Mouse (Mus musculus) thymus, postnatal 10 days (tissue): Measurements from ENCODE around the gene Ccdc162.

Experiments used
- DNase-seq, 2 experiments: peaks; one replicate each; pipeline ENCODE4 v3.0.0; 2021; ENCODE audit warnings: low spot score in 2 of 2

Gene Ccdc162

DNA sequence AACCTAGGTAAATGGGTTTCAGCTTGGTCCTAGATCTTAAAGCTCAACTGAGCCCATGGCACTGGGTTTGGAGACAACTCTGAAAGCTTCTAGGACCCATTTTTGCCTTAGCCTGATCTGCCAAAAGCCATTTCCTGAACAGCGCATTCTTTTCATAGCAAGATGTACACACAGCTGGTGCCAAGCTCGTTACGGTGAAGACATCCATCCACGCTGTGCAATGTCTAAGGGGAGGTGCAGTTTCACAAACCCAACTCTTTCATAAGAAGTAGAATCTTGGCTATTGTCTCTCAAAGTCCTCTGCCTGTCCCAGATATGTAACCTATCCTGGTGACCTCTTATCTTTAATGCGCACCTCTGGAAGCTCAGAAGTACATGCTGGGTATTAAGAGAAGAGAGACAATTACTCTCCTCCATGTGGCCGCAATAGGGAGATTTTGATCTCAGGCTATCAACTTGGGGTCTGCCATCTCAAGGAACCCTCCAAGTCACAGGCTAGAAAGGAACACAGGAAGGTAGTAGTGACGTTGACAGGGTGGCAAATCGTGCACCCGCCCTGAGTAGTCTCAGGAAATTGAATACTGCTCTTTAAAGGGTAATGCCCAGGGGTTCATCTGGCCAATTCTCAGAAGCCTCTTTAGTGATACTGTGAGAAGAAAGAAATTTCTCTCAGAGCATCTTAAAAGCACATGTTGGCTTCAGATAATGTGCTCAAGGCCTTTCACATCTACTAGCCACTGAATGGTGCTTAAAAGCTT lies 81.0 kb downstream of the Ccdc162 start:
- DNase-seq = peak; percentile 46 to 51

DNA sequence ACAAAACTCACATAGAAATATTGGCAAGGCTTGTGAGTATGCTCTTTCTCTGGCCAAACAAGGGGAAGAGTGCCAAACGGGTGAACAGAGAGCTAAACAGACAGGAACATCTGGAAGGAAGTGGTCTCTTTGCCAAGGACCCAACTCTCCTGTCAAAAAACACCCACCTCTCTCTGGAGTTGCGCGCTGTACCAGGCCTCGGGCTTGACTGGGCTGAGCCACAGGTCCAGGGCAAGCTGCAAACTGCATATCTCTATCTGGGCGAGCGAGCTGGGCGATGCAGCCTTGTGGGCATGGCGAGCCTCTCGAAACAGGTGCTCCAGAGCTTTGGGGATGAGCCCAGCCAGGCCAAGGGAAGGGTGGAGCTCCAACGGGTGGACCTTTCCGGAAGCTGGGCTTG lies 82.6 kb downstream of the Ccdc162 start:
- peak; percentile 31 to 38 for DNase-seq

DNA sequence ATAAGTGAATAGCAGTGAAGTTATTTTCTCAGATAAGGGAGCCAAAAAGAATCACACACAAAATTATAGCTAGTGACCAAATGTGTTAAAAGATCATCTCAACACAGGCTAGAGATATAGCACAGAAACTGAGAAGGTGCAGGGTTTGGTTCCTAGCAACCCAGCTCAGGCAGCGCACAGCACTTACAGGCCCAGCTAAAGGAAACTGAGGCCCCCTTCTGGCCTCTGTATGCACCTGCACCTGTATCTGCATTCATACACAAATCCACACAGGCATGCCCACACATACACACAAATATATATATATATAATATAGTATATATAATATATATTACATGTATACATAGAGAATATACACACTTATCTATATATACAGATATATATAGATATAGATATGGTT lies 84.4 kb downstream of the Ccdc162 start:
- no peak for DNase-seq

DNA sequence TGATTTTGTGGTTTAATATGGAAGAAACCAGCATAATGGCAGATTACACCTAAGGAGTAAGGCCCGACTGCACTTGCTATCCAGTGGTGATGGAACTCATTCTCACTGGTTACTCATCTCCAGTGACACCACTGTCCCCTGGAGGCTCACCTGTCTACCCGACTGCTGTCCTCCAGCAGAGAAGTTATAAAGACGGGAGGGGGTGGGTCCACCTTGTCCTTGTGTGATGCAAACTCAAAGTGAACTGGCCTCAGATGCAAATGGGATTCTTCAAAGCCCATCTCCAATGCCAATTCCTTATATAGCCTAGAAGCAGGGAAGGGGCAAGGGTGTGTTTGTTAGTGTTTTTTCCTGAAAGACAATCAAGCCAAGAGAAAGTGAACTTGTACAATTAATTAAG lies 89.4 kb downstream of the Ccdc162 start:
- no peak for DNase-seq

DNA sequence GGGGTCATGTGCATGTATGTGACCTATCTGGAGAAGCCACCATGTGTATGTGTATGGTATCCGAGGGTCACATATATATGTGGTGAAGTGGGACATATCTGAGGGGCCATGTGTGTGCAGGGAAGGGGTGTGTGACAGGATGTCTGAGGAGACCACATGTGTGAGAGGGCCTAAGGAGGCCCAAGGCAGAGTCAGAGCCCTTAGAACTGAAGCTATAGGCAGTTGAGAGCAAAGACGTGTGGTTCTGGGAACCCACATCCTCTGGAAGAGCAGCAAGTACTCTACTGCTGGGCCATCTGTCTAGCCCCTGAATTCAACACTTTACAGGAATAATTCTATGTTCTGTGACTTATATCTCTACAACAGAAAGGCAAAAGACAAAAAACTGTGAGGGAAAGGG lies 96.4 kb downstream of the Ccdc162 start:
- peak; percentile 41 to 57 for DNase-seq

DNA sequence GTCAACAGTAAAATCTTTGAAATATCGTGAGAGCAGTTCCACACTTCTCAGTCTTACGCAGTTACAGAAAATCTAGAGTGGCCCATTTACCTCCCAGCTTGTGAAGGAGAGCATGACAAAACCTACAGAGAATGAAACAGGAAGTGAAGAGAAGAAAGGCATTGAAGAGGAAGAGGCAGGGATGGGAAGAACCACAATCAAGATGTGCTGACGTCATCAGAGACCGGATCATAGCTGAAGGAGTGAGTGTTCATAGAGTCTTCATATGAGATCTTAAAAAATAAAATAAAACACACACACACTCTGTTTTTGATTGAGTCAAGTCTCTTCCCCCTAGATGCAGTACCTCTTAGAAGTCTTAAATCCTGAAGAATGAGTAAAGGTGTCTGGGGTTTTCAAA lies 100.9 kb downstream of the Ccdc162 start:
- DNase-seq = peak; percentile 42 to 64

DNA sequence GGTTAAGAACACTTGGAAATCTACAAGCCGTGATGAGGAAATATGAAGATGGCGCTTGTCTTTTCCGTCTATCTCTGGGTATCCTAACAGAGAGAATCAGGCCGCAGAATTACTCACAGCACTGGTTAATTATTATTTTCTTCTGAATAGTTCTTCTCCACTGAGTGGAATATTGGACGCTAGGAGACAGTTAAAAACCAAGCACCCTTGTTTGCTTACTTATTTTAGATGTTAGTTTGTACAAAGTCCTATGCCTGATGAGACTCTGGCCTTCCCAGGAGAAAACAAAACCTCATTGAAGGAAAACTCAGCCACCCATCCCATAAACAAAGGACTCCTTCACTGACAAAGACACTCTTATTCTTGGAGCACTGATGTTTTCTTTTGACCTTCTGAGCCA lies 104.5 kb downstream of the Ccdc162 start:
- DNase-seq = no peak

DNA sequence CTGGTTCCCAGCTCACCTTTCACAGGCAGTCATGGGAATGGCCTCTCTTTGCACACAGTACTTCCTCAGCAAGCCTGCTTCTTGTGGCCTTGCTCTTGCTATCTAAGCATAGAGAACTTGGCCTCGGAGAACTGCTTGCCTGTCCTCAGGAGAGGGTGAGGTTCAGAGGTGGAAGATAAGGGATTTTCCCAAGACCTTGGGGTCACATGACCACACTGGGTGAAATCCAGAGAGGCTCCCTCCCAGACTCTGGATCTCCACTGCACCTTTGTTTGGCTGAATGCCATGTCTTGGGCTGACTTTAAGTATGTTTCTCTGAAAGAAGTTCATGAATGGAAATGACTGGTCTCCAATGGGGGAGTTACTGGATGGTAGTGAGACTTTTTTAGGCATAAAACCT lies 107.0 kb downstream of the Ccdc162 start:
- DNase-seq = no peak

DNA sequence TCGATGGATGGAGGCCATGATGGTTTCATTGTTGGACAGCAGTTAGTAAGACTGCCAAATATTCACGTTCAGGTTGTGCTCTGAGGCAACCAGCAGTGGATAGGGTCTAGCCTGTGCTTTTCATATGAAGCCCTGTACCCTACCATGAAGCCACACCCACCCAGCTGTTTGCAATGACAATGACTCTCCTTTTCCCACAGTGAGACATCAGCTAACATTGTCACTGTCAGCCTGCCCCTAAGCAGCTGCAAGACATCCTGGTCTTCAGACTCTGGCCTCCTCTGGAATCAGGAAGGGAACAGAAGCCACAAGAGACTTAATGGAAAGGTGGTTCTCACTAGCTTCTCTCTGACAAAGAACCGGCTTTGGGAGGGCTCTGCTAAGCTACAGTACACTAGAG lies 107.9 kb downstream of the Ccdc162 start:
- DNase-seq = no peak

DNA sequence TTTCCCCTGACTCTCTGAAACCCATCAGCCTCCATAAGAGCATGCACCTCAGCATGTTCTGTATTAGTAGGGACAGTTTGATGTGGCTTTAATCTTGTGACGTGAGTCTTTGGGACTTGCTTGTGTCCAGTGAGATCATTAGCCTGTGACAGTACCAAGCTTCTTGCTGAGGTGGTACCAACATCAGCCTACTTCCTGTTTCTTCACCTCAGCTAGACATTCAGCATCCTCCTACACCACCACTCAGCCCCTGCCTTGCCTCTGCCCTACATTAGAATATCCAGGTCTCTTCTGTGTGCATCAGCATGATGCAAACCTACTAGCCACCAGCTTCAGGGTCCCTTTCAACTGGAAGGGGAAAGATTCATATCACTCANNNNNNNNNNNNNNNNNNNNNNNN lies 113.8 kb downstream of the Ccdc162 start:
- DNase-seq = no peak

DNA sequence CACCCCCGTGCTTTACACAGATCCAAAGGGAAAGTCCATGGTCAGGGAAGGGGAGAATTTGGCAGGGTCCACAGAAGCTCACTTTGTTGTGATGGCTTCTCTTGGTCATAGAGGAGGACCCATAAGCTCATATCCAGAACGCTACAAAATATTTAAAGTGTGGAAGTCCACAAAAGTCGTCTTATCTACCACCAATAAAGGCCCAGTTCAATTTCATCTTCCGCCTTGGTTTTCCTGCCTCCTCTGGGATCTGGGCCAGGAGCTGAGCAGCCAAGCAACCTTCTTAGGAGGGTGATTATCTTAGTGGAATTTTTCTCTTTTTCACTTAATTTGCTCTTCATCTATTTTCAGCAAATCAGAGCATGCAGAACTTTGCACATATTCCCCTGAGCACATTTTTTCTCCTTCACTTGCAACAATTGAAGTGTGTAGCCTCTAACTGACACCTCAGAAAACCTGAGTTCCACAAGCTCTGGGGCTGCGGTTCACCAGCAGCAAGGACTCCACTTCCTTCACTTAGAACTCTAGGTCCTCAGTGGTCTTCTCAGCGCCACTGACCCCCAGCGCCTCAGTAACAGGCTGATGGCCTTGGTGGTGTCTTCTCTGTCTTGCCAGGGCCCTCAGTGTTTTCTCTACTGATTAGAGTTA lies 114.4 kb downstream of the Ccdc162 start:
- no peak for DNase-seq

DNA sequence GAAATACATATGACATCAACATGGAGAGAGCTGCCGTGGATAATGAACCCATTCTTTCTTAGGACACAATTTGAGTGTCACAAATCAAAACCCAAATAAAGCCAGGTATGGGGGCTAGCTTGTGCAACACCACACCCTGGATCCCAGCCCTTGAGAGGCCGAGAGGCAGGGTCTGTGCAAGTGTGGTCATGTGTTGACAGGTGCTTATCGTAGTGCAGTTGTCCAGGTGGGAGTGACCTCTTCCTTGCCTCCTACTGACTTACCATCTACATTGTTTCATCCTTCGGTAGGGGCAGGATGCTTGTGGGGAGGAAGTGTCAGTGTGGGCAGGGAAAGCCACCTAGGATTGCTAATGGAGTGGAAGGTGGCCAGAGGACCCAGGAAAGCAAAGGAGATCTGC lies 115.1 kb downstream of the Ccdc162 start:
- no peak for DNase-seq

DNA sequence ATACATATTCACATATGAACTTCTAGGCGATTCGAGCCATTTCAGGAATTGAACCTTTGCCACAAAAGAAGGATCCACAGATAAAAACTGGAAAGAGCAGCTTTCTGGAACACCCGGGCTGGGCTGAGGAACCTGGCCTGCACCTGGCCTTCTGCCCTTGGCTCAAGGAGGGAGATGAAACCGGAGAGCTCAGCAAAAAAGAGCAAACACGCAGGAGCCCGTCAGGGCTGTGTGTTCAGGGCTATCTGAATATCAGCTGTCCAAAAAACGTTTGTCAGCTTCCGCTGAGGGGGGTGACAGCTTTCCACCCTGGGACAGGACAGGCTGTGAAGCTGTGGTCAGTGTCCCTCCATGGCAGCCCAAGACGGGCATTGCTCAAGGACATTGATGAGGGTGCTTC lies 117.4 kb downstream of the Ccdc162 start:
- no peak for DNase-seq

DNA sequence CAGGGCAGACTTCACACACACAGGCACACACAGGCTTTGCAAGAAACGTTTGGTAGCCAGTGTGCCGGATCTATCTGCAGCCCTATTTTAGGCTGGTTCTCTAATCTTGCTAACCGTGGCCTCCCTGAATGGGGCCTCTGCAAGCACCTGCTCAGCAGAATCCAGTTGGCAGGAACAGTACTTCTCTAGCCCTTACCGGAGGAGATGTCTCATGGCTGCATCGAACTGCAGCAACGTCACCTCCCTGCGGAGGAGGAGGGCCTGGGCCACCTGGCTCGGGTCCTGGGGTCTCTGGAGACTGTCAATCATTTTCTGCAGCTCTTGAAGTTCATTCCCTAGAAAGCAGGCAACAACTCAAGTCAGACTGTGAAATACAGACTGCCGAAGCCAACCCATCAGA lies 118.2 kb downstream of the Ccdc162 start:
- DNase-seq = peak; percentile 72 to 77

DNA sequence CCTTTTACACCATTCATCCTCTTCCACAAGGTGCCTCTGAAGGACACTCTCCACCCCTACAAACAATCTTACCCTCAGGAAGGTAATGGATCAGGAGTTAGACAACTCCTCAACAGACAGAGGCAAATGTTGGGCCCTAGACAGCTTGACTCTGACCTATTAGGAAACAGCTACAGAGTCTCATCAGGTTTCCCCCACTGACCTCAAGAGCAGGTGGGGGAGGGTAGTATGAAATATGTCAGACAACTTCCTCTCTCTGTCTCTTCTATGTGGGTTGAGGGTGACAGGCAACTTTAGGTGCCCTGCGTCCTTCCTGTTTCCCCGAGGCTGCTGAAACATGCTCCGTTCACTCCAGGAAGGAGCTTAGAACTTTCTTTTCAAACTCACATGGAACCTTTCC lies 120.9 kb downstream of the Ccdc162 start:
- DNase-seq = peak; percentile 69 to 71

DNA sequence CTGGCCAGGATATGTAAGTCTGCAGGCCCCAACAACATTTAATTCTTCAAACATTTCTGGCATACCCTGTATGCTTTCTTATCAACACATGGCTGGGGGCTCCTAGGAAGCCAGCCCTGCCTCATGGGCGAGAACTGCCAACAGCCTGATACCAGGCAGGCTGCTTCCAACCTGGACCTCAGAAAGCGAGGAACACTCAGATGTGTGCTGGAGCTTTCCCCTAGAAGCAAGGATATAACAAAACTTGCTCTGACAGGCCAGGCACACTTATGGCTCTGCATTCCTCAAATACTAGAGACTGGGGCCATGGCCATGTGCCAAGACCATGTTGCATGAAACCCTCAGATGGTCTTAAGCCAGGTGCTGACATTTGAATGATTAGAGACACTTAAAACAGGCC lies 121.5 kb downstream of the Ccdc162 start:
- no peak for DNase-seq

DNA sequence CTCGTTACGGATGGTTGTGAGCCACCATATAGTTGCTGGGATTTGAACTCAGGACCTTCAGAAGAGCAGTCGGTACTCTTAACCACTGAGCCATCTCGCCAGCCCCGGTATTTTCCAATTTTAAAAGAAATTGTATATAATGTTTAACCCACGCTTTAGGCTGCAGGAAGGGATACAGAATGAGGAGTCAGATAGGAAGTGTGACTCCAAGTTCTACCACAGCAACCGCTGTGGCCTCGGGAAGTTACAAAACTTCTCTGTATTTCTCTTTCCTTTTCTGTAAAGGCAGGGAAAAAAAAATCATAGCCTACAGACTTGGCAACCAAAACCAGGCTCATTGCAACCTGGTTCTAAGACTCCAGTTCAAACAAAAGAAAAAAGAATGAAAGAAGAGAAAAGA lies 122.0 kb downstream of the Ccdc162 start:
- no peak for DNase-seq

DNA sequence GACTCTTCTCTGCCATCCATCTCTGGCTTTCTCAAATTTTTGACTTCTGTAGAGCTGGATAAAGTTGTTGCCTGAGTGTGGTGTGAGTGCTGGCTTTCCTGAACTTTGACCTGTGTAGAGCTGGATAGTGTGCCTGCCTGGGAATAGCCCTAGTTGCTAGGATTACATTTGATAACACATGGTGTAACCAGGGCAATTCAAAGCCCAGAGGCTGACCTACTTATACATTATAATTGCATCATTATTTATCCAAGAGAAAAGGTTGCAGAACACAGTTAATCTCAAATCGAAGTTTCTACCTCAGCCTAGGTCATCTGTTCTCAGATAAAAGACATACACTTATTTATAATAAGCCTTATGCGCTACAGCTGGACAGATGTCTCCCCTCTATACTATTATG lies 127.8 kb downstream of the Ccdc162 start:
- DNase-seq = no peak

DNA sequence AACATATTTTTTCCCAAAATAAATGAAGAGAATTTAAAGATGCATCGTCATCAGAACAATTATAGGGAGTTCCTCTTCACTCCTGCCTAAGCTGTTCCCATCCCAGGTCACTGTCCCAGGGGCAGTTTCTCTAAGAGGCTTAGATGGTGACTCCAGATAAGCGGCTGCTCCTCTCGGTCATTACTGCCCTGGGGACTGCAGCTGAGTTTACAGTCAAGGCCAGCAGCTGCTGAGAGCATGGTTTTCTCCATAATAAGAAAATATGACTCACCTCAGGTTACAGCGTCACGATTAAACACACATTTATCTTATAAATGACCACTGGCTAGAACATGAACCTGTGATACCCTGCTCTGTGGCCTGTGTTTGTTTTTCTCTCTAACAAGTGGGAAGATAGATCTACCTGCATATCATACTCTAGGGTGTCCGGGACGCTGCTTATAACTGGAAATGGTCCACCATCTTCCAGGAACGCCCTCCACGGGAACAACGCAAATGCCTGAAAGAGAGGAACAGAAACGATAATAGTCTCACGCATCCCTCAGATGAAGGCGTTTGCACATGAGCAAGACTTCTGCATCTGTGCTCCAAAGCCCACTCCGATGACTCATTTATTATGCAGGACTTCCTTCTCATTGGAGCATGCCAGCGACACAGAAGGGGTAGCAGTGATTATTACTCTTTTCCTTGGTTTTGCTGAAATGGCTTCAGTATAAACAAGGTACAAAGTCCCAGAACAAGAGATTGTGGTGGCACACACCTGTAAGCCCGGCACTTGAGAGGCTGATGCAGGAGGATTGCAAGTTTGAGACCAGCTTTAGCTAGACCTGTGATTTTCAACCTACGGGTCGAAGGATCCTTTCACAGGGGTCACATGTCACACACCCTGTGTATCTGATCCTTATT lies 129.2 kb downstream of the Ccdc162 start:
- DNase-seq = no peak

DNA sequence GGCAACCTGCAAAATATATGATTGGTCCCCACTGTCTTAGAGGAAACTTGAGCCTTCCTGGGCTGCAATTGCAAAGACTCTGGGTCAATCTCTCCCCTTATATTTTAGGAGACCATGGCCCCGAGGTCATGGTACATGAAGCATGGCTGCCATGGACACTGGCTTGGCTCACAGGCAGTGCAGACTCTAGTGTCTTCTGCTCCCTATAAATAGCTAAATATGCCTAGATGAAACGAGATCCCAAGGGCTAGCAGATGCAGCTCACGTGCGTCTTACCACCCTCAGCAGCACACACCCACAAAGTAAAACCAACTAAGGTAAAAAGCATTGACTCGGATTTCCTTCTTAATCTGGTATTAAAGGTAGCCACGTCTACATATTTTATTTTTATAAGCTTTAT lies 133.1 kb downstream of the Ccdc162 start:
- no peak for DNase-seq

DNA sequence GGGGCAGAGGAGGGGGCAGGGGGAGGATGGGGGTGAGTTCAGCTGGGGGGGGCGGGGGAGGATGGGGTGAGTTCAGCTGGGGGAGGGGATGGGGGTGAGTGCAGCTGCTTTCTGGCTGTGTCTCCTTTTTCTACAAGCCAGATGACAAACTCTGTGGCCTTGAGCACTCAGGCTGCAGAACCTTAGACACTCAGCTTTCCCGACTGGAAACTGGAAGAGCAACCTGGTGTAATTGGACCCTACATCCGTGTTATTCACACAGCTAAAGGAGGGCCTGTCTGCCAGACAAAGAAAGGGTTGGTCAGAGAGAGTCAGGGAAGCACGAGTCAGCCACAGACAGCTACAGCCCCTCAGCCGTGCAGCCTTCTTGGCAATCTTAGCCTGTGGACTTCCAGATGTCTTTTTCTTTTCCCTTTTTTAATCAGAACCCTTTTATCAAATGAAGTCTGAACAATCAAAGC lies 133.5 kb downstream of the Ccdc162 start:
- peak; percentile 46 to 54 for DNase-seq

DNA sequence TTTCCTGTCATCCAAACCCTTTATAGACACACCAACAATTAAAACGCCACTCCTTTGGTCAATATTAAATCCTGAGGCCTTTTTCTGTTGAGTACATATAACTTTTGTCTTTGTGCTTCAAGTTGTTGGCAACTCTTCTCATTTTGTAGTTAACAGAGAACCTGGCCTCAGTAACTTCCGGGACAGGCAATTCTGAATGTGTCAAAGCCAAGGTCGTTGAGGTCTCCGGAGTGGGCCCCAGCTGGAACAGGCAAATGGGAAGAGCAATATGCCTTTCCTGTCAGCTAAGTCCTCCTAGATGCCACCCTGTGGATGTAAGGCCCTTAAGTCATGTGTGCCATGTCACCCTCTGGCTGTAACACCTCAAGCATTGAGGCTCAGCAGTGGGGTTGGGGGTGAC lies 136.0 kb downstream of the Ccdc162 start:
- no peak for DNase-seq

DNA sequence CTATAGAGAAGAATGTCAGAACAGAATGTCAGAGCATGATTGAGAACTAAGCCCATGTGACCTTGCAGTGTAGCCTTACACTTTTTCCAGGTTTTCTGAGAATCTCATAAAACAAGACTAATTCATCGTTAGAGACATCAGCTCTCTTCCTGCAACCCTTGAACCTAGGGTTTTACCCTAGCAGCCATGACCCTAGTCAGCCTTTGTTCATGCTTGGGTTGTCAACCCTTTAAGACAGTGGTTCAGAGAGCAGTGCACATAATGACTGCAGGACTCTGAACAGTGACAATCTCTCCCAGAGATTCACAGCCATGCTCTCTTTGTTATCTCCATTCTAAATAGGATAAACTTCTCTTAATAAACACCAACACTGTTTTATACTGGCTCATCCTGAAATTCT lies 137.9 kb downstream of the Ccdc162 start:
- no peak for DNase-seq
